Mouse (Mus musculus) ovary, postnatal 14 days (tissue): ENCODE results near the gene Gm4141.
"Not testable (repeated sequence)": the region's sequence is repeated elsewhere in the genome, so short reads cannot be mapped to it uniquely, and the experiment has no call there.

Experiments used
- DNase-seq: peaks from one replicate; pipeline ENCODE4 v3.0.0; 2022; ENCODE audit warnings: low spot score

Gene Gm4141

DNA sequence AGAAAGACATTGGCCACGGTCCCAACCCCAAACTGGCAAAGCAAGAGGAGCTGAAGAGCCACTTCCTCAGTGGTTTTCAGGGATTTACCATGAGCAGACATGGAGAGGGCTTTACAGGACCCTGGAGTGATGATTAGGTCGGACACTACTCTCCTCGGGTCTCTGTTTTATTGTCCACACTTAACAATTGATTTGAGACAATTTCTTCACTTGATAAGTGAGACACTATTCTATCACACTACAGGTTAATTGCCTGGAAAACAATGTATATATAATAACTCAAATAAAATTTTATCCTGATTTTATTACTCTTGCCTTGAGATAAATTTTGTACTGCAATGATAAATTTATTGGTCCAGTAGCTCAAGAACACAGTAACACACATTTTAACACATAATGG, at the start of gene Gm4141:
Gm4141 (minus strand) TSS at position 101 of the 400 bp plus-strand sequence.
- DNase-seq, result not testable (repeated sequence)

GRCm38 (mm10) chr7:20598921-20599320, 22.9 kb upstream of the Gm4141 start, which contains the start of gene Gm4513:
Gm4513 (minus strand) TSS chr7:20599021.
- not testable (repeated sequence) for DNase-seq

GRCm38 (mm10) chr7:20545657-20546056, 30.4 kb downstream of the Gm4141 start, which contains the start of gene Gm5726:
Gm5726 (minus strand) TSS chr7:20545757.
- DNase-seq, result not testable (repeated sequence)

DNA sequence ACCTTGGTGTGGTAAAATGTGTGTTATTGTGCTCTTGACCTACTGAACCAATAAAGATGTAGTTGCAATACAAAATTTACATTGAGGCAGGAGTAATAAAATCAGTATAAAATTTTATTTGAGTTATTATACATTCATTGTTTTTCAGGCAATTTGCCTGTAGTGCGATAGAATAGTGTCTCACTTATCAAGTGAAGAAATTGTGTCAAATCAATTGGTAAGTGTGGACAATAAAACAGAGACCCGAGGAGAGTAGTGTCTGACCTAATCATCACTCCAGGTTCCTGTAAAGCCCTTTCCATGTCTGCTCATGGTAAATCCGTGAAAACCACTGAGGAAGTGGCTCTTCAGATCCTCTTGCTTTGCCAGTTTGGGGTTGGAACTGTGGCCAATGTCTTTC, 42.5 kb downstream of the Gm4141 start, which contains the start of gene Vmn1r104:
Vmn1r104 (plus strand) TSS at position 301 of the 400 bp plus-strand sequence.
- DNase-seq, result not testable (repeated sequence)
